15 mouse cellular contexts compared by ENCODE assay signal in genomic region chr13:84571845-84572193, GRCm38 (mm10).
DNase-seq lines count a peak whose midpoint lies in the region; ATAC-seq and TF ChIP-seq lines count a peak whose summit lies in the region.
"Had no signal": no experiment of that assay in that cellular context is flagged by ENCODE, and none has a peak within 500 bp of the region (broad histone marks: within the 10 kb centered on the region; RNA-seq: fewer than 3 reads in every experiment).

No protein-coding gene starts in this region.

- peak overlapping the region; percentile 25 for H3K4me2 ChIP-seq in forebrain, embryonic 13.5 days
- no peak overlapping the region for H3K4me2 ChIP-seq in hindbrain, embryonic 15.5 days
- no peak overlapping the region for H3K4me2 ChIP-seq in midbrain, postnatal 0 days (ENCODE audit: low read depth, low read length, poor library complexity, severe bottlenecking)
- H3K4me2 ChIP-seq in kidney, embryonic 16.5 days (replicated peaks; ENCODE audit: low read depth, low read length) = no peak overlapping the region
- no peak overlapping the region for H3K4me2 ChIP-seq in intestine, embryonic 15.5 days (replicated peaks)

- no peaks in the 10 kb centered on the region for H3K36me3 ChIP-seq in embryonic facial prominence, embryonic 10.5 days (replicated peaks)
- no peaks in the 10 kb centered on the region for H3K36me3 ChIP-seq in forebrain, embryonic 13.5 days (ENCODE audit: poor library complexity, severe bottlenecking)
- H3K36me3 ChIP-seq in hindbrain, embryonic 15.5 days = no peaks in the 10 kb centered on the region
- no peaks in the 10 kb centered on the region for H3K36me3 ChIP-seq in midbrain, postnatal 0 days (ENCODE audit: insufficient read depth, low read length)
- no peaks in the 10 kb centered on the region for H3K36me3 ChIP-seq in kidney, embryonic 16.5 days (ENCODE audit: insufficient read depth, low read length)
- no peaks in the 10 kb centered on the region for H3K36me3 ChIP-seq in intestine, embryonic 15.5 days

- no peak for DNase-seq in embryonic facial prominence, embryonic 10.5 days (ENCODE audit: low spot score)
- DNase-seq in midbrain, postnatal 0 days (ENCODE audit: low spot score) = peak; percentile 15
- no peak for DNase-seq in urinary bladder, postnatal 25 days (ENCODE audit: low spot score)
- DNase-seq: spleen, adult 18-20 months; thymus, postnatal 4 days had no signal

- WGBS in embryonic facial prominence, embryonic 10.5 days = 74% methylated on average over 3 of the region's 3 CpGs
- WGBS in forebrain, embryonic 13.5 days = 3% methylated on average over 3 of the region's 3 CpGs
- WGBS in hindbrain, embryonic 15.5 days = 18% methylated on average over 3 of the region's 3 CpGs
- WGBS in midbrain, postnatal 0 days = 36% methylated on average over 3 of the region's 3 CpGs
- 81% methylated on average over 3 of the region's 3 CpGs for WGBS in kidney, embryonic 16.5 days
- 88% methylated on average over 3 of the region's 3 CpGs for WGBS in intestine, embryonic 15.5 days

- TF ChIP-seq CTCF in midbrain, postnatal 0 days (IDR thresholded peaks at IDR 0.05) = no peak

- H3K27ac ChIP-seq in embryonic facial prominence, embryonic 10.5 days (replicated peaks) = peak overlapping the region; percentile 10; the same call in 1 of the 2 replicates
- H3K27ac ChIP-seq in forebrain, embryonic 13.5 days = peak overlapping the region; percentile 92
- H3K27ac ChIP-seq in hindbrain, embryonic 15.5 days (replicated peaks) = peak overlapping the region; percentile 63
- no peak overlapping the region; the same call in 1 of the 2 replicates for H3K27ac ChIP-seq in midbrain, postnatal 0 days (ENCODE audit: low read depth, low read length)
- no peak overlapping the region for H3K27ac ChIP-seq in kidney, embryonic 16.5 days (ENCODE audit: low read length)
- H3K27ac ChIP-seq in intestine, embryonic 15.5 days = no peak overlapping the region
- H3K27ac ChIP-seq: kidney, postnatal 0 days; liver, embryonic 14.5 days; macrophage; stomach, postnatal 0 days had no signal

- no peak overlapping the region for H3K4me3 ChIP-seq in embryonic facial prominence, embryonic 10.5 days
- H3K4me3 ChIP-seq in forebrain, embryonic 13.5 days = no peak overlapping the region
- no peak overlapping the region for H3K4me3 ChIP-seq in hindbrain, embryonic 15.5 days
- H3K4me3 ChIP-seq in midbrain, postnatal 0 days (ENCODE audit: low read depth, low read length) = no peak overlapping the region
- H3K4me3 ChIP-seq in kidney, embryonic 16.5 days (ENCODE audit: low read length) = no peak overlapping the region
- H3K4me3 ChIP-seq in intestine, embryonic 15.5 days (replicated peaks) = no peak overlapping the region
- H3K4me3 ChIP-seq: erythroblast, embryonic 14.5 days; myocyte had no signal

- H3K9me3 ChIP-seq in embryonic facial prominence, embryonic 10.5 days = no peaks in the 10 kb centered on the region
- H3K9me3 ChIP-seq in forebrain, embryonic 13.5 days (replicated peaks) = no peaks in the 10 kb centered on the region
- no peaks in the 10 kb centered on the region for H3K9me3 ChIP-seq in hindbrain, embryonic 15.5 days
- no peaks in the 10 kb centered on the region for H3K9me3 ChIP-seq in midbrain, postnatal 0 days (ENCODE audit: low read length)
- H3K9me3 ChIP-seq in kidney, embryonic 16.5 days (ENCODE audit: low read length) = no peaks in the 10 kb centered on the region
- no peaks in the 10 kb centered on the region for H3K9me3 ChIP-seq in intestine, embryonic 15.5 days

- ATAC-seq in forebrain, embryonic 13.5 days = peak; percentile 57
- peak; percentile 35 for ATAC-seq in hindbrain, embryonic 15.5 days (ENCODE audit: low FRiP score, low read depth)
- 0 out of 2 replicates have a peak, but pooled peaks have one; percentile 5 for ATAC-seq in midbrain, postnatal 0 days (ENCODE audit: low FRiP score)
- no peak for ATAC-seq in kidney, embryonic 16.5 days (ENCODE audit: low FRiP score, low TSS enrichment)
- no peak for ATAC-seq in intestine, embryonic 15.5 days

- no peak overlapping the region for H3K9ac ChIP-seq in forebrain, embryonic 13.5 days
- H3K9ac ChIP-seq in hindbrain, embryonic 15.5 days = no peak overlapping the region
- no peak overlapping the region for H3K9ac ChIP-seq in midbrain, postnatal 0 days (replicated peaks; ENCODE audit: low read length, poor library complexity, severe bottlenecking)
- no peak overlapping the region for H3K9ac ChIP-seq in kidney, embryonic 16.5 days (replicated peaks; ENCODE audit: low read length)
- no peak overlapping the region for H3K9ac ChIP-seq in intestine, embryonic 15.5 days
- H3K9ac ChIP-seq: liver, embryonic 14.5 days had no signal

- no peaks in the 10 kb centered on the region for H3K27me3 ChIP-seq in embryonic facial prominence, embryonic 10.5 days (replicated peaks; ENCODE audit: low read depth, poor library complexity, severe bottlenecking)
- no peaks in the 10 kb centered on the region for H3K27me3 ChIP-seq in forebrain, embryonic 13.5 days
- H3K27me3 ChIP-seq in hindbrain, embryonic 15.5 days = no peaks in the 10 kb centered on the region
- H3K27me3 ChIP-seq in midbrain, postnatal 0 days (ENCODE audit: insufficient read depth, low read length) = no peaks in the 10 kb centered on the region
- H3K27me3 ChIP-seq in kidney, embryonic 16.5 days (ENCODE audit: insufficient read depth, low read length) = no peaks in the 10 kb centered on the region
- H3K27me3 ChIP-seq in intestine, embryonic 15.5 days (replicated peaks) = no peaks in the 10 kb centered on the region

- no peaks in the 10 kb centered on the region for H3K4me1 ChIP-seq in embryonic facial prominence, embryonic 10.5 days
- peaks cover 43% of the 10 kb centered on the region for H3K4me1 ChIP-seq in forebrain, embryonic 13.5 days
- peaks cover 17% of the 10 kb centered on the region for H3K4me1 ChIP-seq in hindbrain, embryonic 15.5 days (replicated peaks)
- H3K4me1 ChIP-seq in midbrain, postnatal 0 days (ENCODE audit: insufficient read depth, low read length) = no peaks in the 10 kb centered on the region
- H3K4me1 ChIP-seq in kidney, embryonic 16.5 days (ENCODE audit: insufficient read depth, low read length) = no peaks in the 10 kb centered on the region
- H3K4me1 ChIP-seq in intestine, embryonic 15.5 days (replicated peaks) = no peaks in the 10 kb centered on the region

Comparison
In these comparisons a context has a peak if more than half of its experiments do, and no peak if none do; other contexts are left out.
1. H3K27ac ChIP-seq: peak in embryonic facial prominence, embryonic 10.5 days (single experiment), forebrain, embryonic 13.5 days (single experiment) and hindbrain, embryonic 15.5 days (single experiment); none in midbrain, postnatal 0 days (single experiment), kidney, embryonic 16.5 days (single experiment) and intestine, embryonic 15.5 days (single experiment).
2. ATAC-seq: peak in forebrain, embryonic 13.5 days (single experiment), hindbrain, embryonic 15.5 days (single experiment) and midbrain, postnatal 0 days (single experiment); none in kidney, embryonic 16.5 days (single experiment) and intestine, embryonic 15.5 days (single experiment).